Mouse (Mus musculus) CH12.LX (cell line): Measurements from ENCODE around the gene Zfhx3. TPM values are rescaled to one million over a fixed set of nuclear protein-coding genes. Genes with fewer than 3 reads are reported as not detected.

Experiments used
- DNase-seq: peaks from one replicate; pipeline ENCODE4 v3.0.0-alpha.2; 2013; ENCODE audit errors: extremely low read depth
- H3K27ac ChIP-seq: 2 replicates; pipeline ENCODE4 v1.5.1; 2012; ENCODE audit warnings: low read depth, mild to moderate bottlenecking, control low read depth, moderate library complexity; ENCODE audit not compliant: insufficient read depth
- H3K27me3 ChIP-seq: replicated peaks from 2 replicates; pipeline ENCODE3; 2012; ENCODE audit warnings: inconsistent platforms
- H3K36me3 ChIP-seq, 2 experiments: replicated peaks in 1 of 2; 2 replicates each; pipeline versions ENCODE3 to v1.6.1; 2012; ENCODE audit warnings: inconsistent platforms in 1 of 2, low read length in 1 of 2, mild to moderate bottlenecking in 1 of 2, mixed read lengths in 1 of 2, moderate library complexity in 1 of 2; ENCODE audit not compliant: control insufficient read depth in 1 of 2, insufficient read depth in 1 of 2
- H3K4me1 ChIP-seq, 2 experiments: 2 replicates each; pipeline ENCODE4 v1.6.1; 2012; ENCODE audit warnings: inconsistent platforms in 1 of 2, moderate library complexity in 1 of 2; ENCODE audit not compliant: insufficient read depth in 2 of 2, control insufficient read depth in 1 of 2
- H3K4me2 ChIP-seq: 2 replicates; pipeline ENCODE4 v1.6.1; 2012; ENCODE audit warnings: low read depth, mild to moderate bottlenecking, control low read depth; ENCODE audit not compliant: poor library complexity, insufficient read depth, severe bottlenecking
- H3K4me3 ChIP-seq, 3 experiments: fragments of 150-350 bp in 1 of 3; sonication (generic) in 1 of 3; replicated peaks in 1 of 3; 2 replicates each; pipeline versions ENCODE3 to v1.5.1; 2011 to 2012; ENCODE audit warnings: low read depth in 2 of 3, low read length in 2 of 3, mild to moderate bottlenecking in 2 of 3, moderate library complexity in 2 of 3, control low read depth in 1 of 3, improper control_type of control experiment in 1 of 3, inconsistent platforms in 1 of 3, mixed read lengths in 1 of 3; ENCODE audit not compliant: poor library complexity in 1 of 3
- H3K79me2 ChIP-seq: replicated peaks from 2 replicates; pipeline ENCODE4 v1.6.1; 2012; ENCODE audit warnings: mild to moderate bottlenecking, moderate library complexity; ENCODE audit not compliant: control insufficient read depth, poor library complexity, insufficient read depth, severe bottlenecking; ENCODE audit errors: extremely low read depth
- H3K9ac ChIP-seq: 2 replicates; pipeline ENCODE4 v1.6.1; 2012; ENCODE audit warnings: low read depth, mild to moderate bottlenecking, control low read depth, moderate library complexity; ENCODE audit not compliant: insufficient read depth
- H3K9me3 ChIP-seq: replicated peaks from 2 replicates; pipeline ENCODE3; 2012; ENCODE audit warnings: low read length, inconsistent platforms, mixed read lengths
- CHD1 ChIP-seq: IDR thresholded peaks from 2 replicates; pipeline ENCODE4 v1.6.1; 2012; ENCODE audit warnings: low read depth, low read length, improper control_type of control experiment, inconsistent platforms
- CHD2 ChIP-seq: IDR thresholded peaks from 2 replicates; pipeline ENCODE4 v1.6.1; 2011; ENCODE audit warnings: low read length, improper control_type of control experiment
- CTCF ChIP-seq, 2 experiments: IDR thresholded peaks in 1 of 2; conservative IDR thresholded peaks in 1 of 2; 2 replicates each; pipeline ENCODE4 v1.5.1; 2011 to 2012; ENCODE audit warnings: low read depth in 2 of 2, low read length in 2 of 2, improper control_type of control experiment in 1 of 2, inconsistent platforms in 1 of 2, mild to moderate bottlenecking in 1 of 2, moderate library complexity in 1 of 2
- ELF1 ChIP-seq: IDR thresholded peaks from 2 replicates; pipeline ENCODE4 v1.6.1; 2014; ENCODE audit warnings: low read depth, mild to moderate bottlenecking, inconsistent platforms, low read length, improper control_type of control experiment
- GABPA ChIP-seq: IDR thresholded peaks from 2 replicates; pipeline ENCODE4 v1.6.1; 2012; ENCODE audit warnings: low read depth, low read length, improper control_type of control experiment, inconsistent platforms; ENCODE audit not compliant: insufficient replicate concordance
- HCFC1 ChIP-seq: IDR thresholded peaks from 2 replicates; pipeline ENCODE4 v1.6.1; 2012; ENCODE audit warnings: low read depth, mild to moderate bottlenecking, inconsistent platforms, low read length, improper control_type of control experiment
- IRF4 ChIP-seq: IDR thresholded peaks from 2 replicates; pipeline ENCODE4 v1.6.1; 2014; ENCODE audit warnings: low read depth, mild to moderate bottlenecking, inconsistent platforms, low read length, improper control_type of control experiment
- JUN ChIP-seq: IDR thresholded peaks from 2 replicates; pipeline ENCODE4 v1.6.1; 2011; ENCODE audit warnings: low read depth, mild to moderate bottlenecking, low read length, improper control_type of control experiment, moderate library complexity; ENCODE audit not compliant: insufficient read depth
- KAT2A ChIP-seq: IDR thresholded peaks from 2 replicates; pipeline ENCODE4 v1.6.1; 2012; ENCODE audit warnings: low read length, improper control_type of control experiment, inconsistent platforms; ENCODE audit not compliant: insufficient replicate concordance
- MAZ ChIP-seq: IDR thresholded peaks from 2 replicates; pipeline ENCODE4 v1.6.1; 2012; ENCODE audit warnings: low read depth, mild to moderate bottlenecking, inconsistent platforms, low read length, improper control_type of control experiment, moderate library complexity
- MXI1 ChIP-seq: IDR thresholded peaks from 2 replicates; pipeline ENCODE4 v1.6.1; 2011; ENCODE audit warnings: mild to moderate bottlenecking, low read depth, low read length, improper control_type of control experiment
- NRF1 ChIP-seq: IDR thresholded peaks from 2 replicates; pipeline ENCODE4 v1.6.1; 2014; ENCODE audit warnings: low read depth, mild to moderate bottlenecking, inconsistent platforms, low read length, improper control_type of control experiment, moderate library complexity
- PAX5 ChIP-seq: IDR thresholded peaks from 2 replicates; pipeline ENCODE4 v1.6.1; 2012; ENCODE audit warnings: low read length, inconsistent platforms, mixed read lengths
- POLR2A ChIP-seq: IDR thresholded peaks from 2 replicates; pipeline ENCODE4 v1.6.1; 2011; ENCODE audit warnings: low read depth, mild to moderate bottlenecking, improper control_type of control experiment, low read length
- POLR2AphosphoS2 ChIP-seq: IDR thresholded peaks from 2 replicates; pipeline ENCODE4 v1.6.1; 2011; ENCODE audit warnings: low read depth, low read length, improper control_type of control experiment
- RCOR1 ChIP-seq: conservative IDR thresholded peaks from 2 replicates; pipeline ENCODE4 v1.6.1; 2012; ENCODE audit warnings: low read depth, mild to moderate bottlenecking, inconsistent platforms, low read length, improper control_type of control experiment
- SMC3 ChIP-seq: IDR thresholded peaks from 2 replicates; pipeline ENCODE4 v1.6.1; 2011; ENCODE audit warnings: low read depth, low read length, improper control_type of control experiment
- TBP ChIP-seq: conservative IDR thresholded peaks from 2 replicates; pipeline ENCODE4 v1.6.1; 2011; ENCODE audit warnings: low read depth, low read length, improper control_type of control experiment
- TCF12 ChIP-seq: IDR thresholded peaks from 2 replicates; pipeline ENCODE4 v1.6.1; 2014; ENCODE audit warnings: low read depth, mild to moderate bottlenecking, inconsistent platforms, low read length, improper control_type of control experiment
- UBTF ChIP-seq: IDR thresholded peaks from 2 replicates; pipeline ENCODE4 v1.6.1; 2012; ENCODE audit warnings: low read depth, mild to moderate bottlenecking, inconsistent platforms, low read length, improper control_type of control experiment, moderate library complexity
- USF2 ChIP-seq: conservative IDR thresholded peaks from 2 replicates; pipeline ENCODE4 v1.6.1; 2011; ENCODE audit warnings: low read depth, low read length, improper control_type of control experiment
- ZC3H11A ChIP-seq: IDR thresholded peaks from 2 replicates; pipeline ENCODE4 v1.6.1; 2012; ENCODE audit warnings: low read depth, mild to moderate bottlenecking, inconsistent platforms, low read length, improper control_type of control experiment
- ZKSCAN1 ChIP-seq: IDR thresholded peaks from 2 replicates; pipeline ENCODE4 v1.6.1; 2012; ENCODE audit warnings: low read depth, inconsistent platforms, low read length, improper control_type of control experiment, borderline replicate concordance
- ZNF384 ChIP-seq: IDR thresholded peaks from 2 replicates; pipeline ENCODE4 v1.6.1; 2012; ENCODE audit warnings: low read depth, low read length, improper control_type of control experiment, inconsistent platforms
- dilution Hi-C: fragments of 300-500 bp; cut with MboI; formaldehyde crosslinking; loops from 2 replicates; pipeline ENCODE4 v1.14.3; 2020; ENCODE audit warnings: low sequenced_read_pairs; ENCODE audit not compliant: extremely low pct_unique_long_range_greater_than_20kb, extremely low pct_ligation_motif_present
- in situ Hi-C: fragments of 300-500 bp; cut with MboI; formaldehyde crosslinking; loops from 3 replicates; pipeline ENCODE4 v1.14.3; 2019; ENCODE audit warnings: low sequenced_read_pairs, low pct_ligation_motif_present, low pct_unique_long_range_greater_than_20kb, mixed read lengths
- polyA plus RNA-seq: library from polyadenylated mRNA; unstranded; fragments of >175 nt; gene quantifications from 2 replicates; pipeline ENCODE4 v1.2.1, GENCODE M21; 2012; ENCODE audit warnings: low read depth; ENCODE audit not compliant: insufficient read length
- total RNA-seq, 2 experiments: library from RNA; depleted of rRNA; stranded (reverse); fragments of 300-350 nt in 1 of 2; fragments of >200 nt in 1 of 2; gene quantifications; 2 replicates each; pipeline ENCODE4 v1.2.3; 2012 to 2014

Zfhx3 gene
- total and polyA plus RNA-seq, 3 experiments: 0.05 to 0.76 (median 0.68) TPM

DNA sequence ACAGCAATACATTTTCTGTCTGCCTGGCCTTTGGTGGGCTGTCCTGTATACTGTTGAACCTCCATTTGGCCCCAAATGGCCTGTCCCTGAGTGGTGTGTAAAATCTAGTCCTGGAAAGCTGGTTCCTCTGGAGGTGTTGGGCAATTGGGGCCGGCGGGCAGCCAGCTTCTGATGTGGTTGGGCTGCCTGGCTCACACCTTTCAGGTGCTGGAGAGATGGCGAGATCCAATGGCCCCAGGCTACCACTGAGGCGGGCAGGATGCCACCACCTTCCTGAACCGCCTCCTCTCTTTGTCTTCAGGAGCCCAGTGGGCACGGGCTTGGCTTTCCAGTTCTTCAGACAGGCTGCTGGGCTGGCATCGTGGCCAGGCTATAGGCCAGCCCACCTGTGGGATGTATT lies 803.1 kb downstream of the Zfhx3 start:
- H3K9me3 ChIP-seq: no peaks in the 10 kb centered on the region

DNA sequence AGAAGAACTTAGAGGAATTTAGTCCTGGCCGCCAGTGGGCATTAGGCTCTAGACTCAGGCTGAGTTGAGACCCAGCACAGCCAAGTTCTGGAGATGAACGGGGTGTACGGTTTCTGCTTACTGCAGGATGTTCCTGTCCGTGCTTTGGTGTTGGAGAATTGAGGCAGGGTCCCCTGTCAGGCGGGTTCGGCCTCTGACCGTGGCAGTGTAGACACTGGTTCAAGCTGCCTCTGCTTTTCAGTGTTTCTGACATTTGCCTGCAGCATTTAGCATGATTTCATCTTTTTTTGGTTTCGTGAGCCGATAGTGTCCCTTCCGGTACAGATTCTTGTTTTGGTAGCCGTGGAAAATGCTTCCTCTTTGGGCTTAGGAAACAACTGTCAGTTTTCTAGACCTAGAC lies 805.7 kb downstream of the Zfhx3 start:
- no peak for TF ChIP-seq CHD1
- no peak for TF ChIP-seq RCOR1
- TF ChIP-seq IRF4: no peak
- TF ChIP-seq JUN: no peak
- TF ChIP-seq SMC3: no peak
- TF ChIP-seq CHD2: no peak
- TF ChIP-seq KAT2A: no peak
- no peak for TF ChIP-seq GABPA
- no peak for TF ChIP-seq MXI1
- no peak for TF ChIP-seq ELF1
- TF ChIP-seq POLR2AphosphoS2: no peak
- no peak for TF ChIP-seq CTCF (conservative IDR thresholded peaks at IDR 0.05 in 1 of 2, IDR thresholded peaks at IDR 0.05 in 1 of 2; ENCODE audit: low read depth in 2 of 2, low read length in 2 of 2)
- no peak for TF ChIP-seq TCF12
- no peak for TF ChIP-seq POLR2A
- no peak for TF ChIP-seq USF2
- TF ChIP-seq TBP: no peak
- TF ChIP-seq NRF1: no peak
- no peak for TF ChIP-seq PAX5
- TF ChIP-seq UBTF: no peak
- H3K27ac ChIP-seq: no peak overlapping the region

More for the DNA sequence above, 803.1 kb downstream of the Zfhx3 start:
- Histone ChIP-seq H3K4me2 (no peak overlapping the region), H3K79me2 (no peaks in the 10 kb centered on the region), H3K27ac (no peak overlapping the region), H3K9ac (no peak overlapping the region), H3K4me1 (peaks cover 3 to 15% of the 10 kb centered on the region in 2 experiments; a peak in 3 of 4 replicates), H3K36me3 (no peaks in the 10 kb centered on the region), H3K27me3 (no peaks in the 10 kb centered on the region), H3K4me3 (no peak overlapping the region)
- DNase-seq: no peak
- dilution Hi-C loops: no loop called here
- in situ Hi-C loops: no loop called here
- no peak for TF ChIP-seq CHD2
- TF ChIP-seq HCFC1: no peak
- TF ChIP-seq UBTF: no peak
- no peak for TF ChIP-seq POLR2AphosphoS2
- TF ChIP-seq ZNF384: no peak
- TF ChIP-seq MAZ: no peak
- TF ChIP-seq PAX5: no peak
- no peak for TF ChIP-seq ZKSCAN1
- no peak for TF ChIP-seq TBP
- no peak for TF ChIP-seq ELF1
- TF ChIP-seq MXI1: no peak
- no peak for TF ChIP-seq ZC3H11A

More for the DNA sequence above, 805.7 kb downstream of the Zfhx3 start:
- Histone ChIP-seq H3K9ac (no peak overlapping the region), H3K9me3 (no peaks in the 10 kb centered on the region), H3K4me3 (no peak overlapping the region), H3K27me3 (no peaks in the 10 kb centered on the region), H3K79me2 (no peaks in the 10 kb centered on the region), H3K36me3 (no peaks in the 10 kb centered on the region), H3K4me1 (peaks cover 5 to 22% of the 10 kb centered on the region in 2 experiments; a peak in 3 of 4 replicates), H3K4me2 (no peak overlapping the region)
- no peak for DNase-seq
- dilution Hi-C loops (no loop called here), in situ Hi-C loops (no loop called here)
